Mouse (Mus musculus) central nervous system, embryonic 14 days (tissue): ENCODE data around the gene Adgre4. TPM values are rescaled to one million over a fixed set of nuclear protein-coding genes. Genes with fewer than 3 reads are reported as not detected.

Source experiments
- polyA plus RNA-seq: library from polyadenylated mRNA; depleted of rRNA; stranded (reverse); fragments of >200 nt; gene quantifications from 2 replicates; pipeline ENCODE4 v1.2.3, GENCODE M21; 2012; rRNA removed

Adgre4 gene
- 0.02 and 0.08 TPM in 2 replicates for polyA plus RNA-seq

DNA sequence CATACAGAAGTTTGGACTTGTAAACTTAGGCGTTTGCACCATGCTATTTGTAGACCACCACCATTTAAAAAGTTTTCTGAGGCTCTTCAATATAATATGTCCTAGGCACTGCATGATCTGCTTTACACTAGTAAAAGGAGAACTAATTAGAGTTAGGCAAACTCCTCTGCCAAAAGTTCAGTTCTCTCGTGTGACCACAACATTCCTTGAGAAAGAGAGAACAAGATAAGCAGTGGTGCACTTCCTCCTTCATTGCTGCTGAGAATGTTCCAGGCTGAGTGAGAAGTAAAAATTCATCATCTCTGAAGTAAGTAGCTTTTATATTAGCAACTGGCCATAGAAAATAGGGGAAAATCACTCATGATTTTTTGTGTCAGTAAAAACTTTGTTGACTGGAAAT is at the start of gene Adgre4:
Gene Adgre4, plus strand, starts transcription at position 199 of the 400 bp plus-strand sequence.

DNA sequence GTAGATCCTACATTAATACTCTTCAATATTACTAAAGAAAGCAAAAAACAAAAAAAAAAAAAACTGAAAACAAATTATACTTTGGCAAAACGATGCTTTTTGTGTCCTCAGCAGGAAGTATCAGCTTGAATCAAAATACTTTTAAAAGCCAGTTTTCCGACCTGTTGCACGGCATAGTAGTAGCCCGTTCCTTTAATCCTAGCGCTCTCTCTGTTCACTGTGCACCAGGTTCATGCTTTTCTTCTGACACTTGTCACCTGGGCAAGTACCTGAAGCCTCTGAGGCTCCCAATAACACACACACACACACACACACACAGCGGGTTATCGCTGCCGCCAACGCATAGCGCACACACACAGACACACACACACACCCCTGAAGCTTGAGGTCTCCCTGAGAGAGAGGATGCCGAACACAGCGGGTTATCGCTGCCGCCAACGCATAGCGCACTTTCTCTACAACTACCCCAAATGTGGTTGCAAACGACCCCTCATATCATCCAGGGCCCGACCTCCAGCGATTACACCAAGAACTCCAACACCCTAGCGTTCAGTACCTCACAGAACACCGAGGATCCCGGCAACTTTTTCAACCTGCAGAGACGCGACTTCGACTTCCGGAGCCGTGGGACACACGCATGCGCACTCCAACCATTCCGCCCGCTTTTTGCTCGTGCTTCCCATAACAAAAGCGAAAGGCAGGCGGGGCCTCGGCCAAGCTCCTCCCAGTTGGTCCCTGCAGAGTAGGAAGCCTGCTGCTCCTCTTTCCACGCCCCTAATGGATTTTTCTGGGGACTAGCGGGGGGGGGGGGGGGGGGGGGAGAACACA is 37.6 kb upstream of the Adgre4 start, which contains the start of gene Pot1b:
Gene Pot1b, minus strand, starts transcription at position 645 of the 828 bp plus-strand sequence.

DNA sequence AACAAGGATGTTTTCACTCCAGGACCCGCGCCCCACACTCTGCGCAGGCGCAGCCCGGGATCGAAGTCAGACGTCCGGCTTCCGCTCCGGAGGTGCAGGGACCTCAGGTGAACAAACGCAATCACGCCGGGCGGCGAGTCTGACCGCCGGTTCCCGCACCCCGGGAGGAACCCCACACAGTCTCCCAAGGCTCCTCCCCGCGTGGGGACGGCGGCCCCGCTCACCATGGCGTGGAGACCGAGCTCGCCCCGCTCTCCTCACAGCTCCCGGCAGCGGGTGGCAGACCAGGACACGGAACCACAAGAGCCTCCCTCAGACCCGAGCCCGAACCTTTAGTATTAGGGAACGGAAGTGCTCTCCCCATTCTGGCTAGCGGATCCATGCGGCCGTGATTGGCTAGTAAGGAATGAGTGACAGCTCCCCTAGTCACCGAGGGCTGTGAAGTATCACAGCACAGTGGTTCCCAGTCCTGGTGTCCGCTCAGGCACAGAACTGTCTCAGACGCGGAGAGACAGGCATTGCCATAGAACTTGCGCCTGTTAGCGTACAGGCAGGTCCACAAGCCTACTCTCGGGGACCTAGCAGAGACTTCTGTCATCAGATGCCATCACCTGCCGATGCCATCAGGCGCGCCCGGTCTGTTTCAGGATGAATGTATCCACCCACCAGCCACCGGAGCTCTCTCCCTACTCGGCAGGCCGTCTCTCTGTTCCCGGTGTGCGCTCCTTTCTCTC is 129.0 kb downstream of the Adgre4 start, which contains the start of gene Zfp119a:
Gene Zfp119a, minus strand, starts transcription at position 295 of the 734 bp plus-strand sequence.

Other genes starting within 250 kb of the Adgre4 start
- gene Vmn2r118, start 124.8 kb upstream of the Adgre4 start, polyA plus RNA-seq, result 0.01 TPM in 2 replicates
- 19.8 and 22.7 TPM in 2 replicates for gene Pot1b, start 37.4 kb upstream of the Adgre4 start, polyA plus RNA-seq
- gene Zfp119a, start 128.9 kb downstream of the Adgre4 start, polyA plus RNA-seq, result 4.7 and 5.3 TPM in 2 replicates
- gene Zfp959, start 142.1 kb downstream of the Adgre4 start, polyA plus RNA-seq, result 8.4 and 9.3 TPM in 2 replicates
- gene Zfp119b, start 199.5 kb downstream of the Adgre4 start, polyA plus RNA-seq, result 3.6 and 3.7 TPM in 2 replicates
- 4.5 TPM in 2 replicates for gene Ebi3, start 202.7 kb downstream of the Adgre4 start, polyA plus RNA-seq
- 16.5 and 19.7 TPM in 2 replicates for gene Yju2, start 209.1 kb downstream of the Adgre4 start, polyA plus RNA-seq
- gene Shd, start 220.5 kb downstream of the Adgre4 start, polyA plus RNA-seq, result 194 and 215 TPM in 2 replicates
- 118 and 121 TPM in 2 replicates for gene Fsd1, start 236.5 kb downstream of the Adgre4 start, polyA plus RNA-seq